Mouse (Mus musculus) kidney, postnatal 0 days (tissue): ENCODE measurements around the gene Ttll1. TPM values are rescaled to one million over a fixed set of nuclear protein-coding genes. Genes with fewer than 3 reads are reported as not detected.
A peak's percentile ranks its signal among the peaks of the same experiment; 100 is the strongest.

Experiments
- ATAC-seq: fragments of 200-750 bp; cut with Nextera tagmentation; replicated peaks from 2 replicates; pipeline ENCODE4 v1.8.0; 2017; ENCODE audit warnings: low read depth, moderate number of reproducible peaks, moderate TSS enrichment, moderate library complexity; ENCODE audit not compliant: low FRiP score
- DNase-seq: peaks from one replicate; pipeline ENCODE4 v3.0.0-alpha.2; 2016; ENCODE audit warnings: low spot score
- H3K27ac ChIP-seq: fragments of 300-500 bp; sonication (generic); 2 replicates; pipeline ENCODE4 v1.5.1; 2014; ENCODE audit warnings: mild to moderate bottlenecking
- H3K27me3 ChIP-seq: fragments of 300-500 bp; sonication (generic); 2 replicates; pipeline ENCODE4 v1.6.1; 2014; ENCODE audit warnings: low read length, mixed read lengths; ENCODE audit not compliant: insufficient read depth
- H3K36me3 ChIP-seq: fragments of 300-500 bp; sonication (generic); 2 replicates; pipeline ENCODE4 v1.6.1; 2014; ENCODE audit warnings: low read length, mixed read lengths; ENCODE audit not compliant: insufficient read depth
- H3K4me1 ChIP-seq: fragments of 300-500 bp; sonication (generic); replicated peaks from 2 replicates; pipeline ENCODE4 v1.6.1; 2014; ENCODE audit warnings: antibody characterized with exemption, low read length, mixed read lengths; ENCODE audit not compliant: insufficient read depth
- H3K4me2 ChIP-seq: fragments of 300-500 bp; sonication (generic); 2 replicates; pipeline ENCODE4 v1.6.1; 2014; ENCODE audit warnings: mild to moderate bottlenecking, low read length, moderate library complexity, mixed read lengths
- H3K4me3 ChIP-seq: fragments of 300-500 bp; sonication (generic); replicated peaks from 2 replicates; pipeline ENCODE4 v1.5.1; 2014; ENCODE audit warnings: low read depth, low read length
- H3K9ac ChIP-seq: fragments of 300-500 bp; sonication (generic); 2 replicates; pipeline ENCODE4 v1.6.1; 2014; ENCODE audit warnings: low read depth, low read length
- H3K9me3 ChIP-seq: fragments of 300-500 bp; sonication (generic); replicated peaks from 2 replicates; pipeline ENCODE4 v1.6.1; 2016; ENCODE audit warnings: low read length, inconsistent platforms, mixed read lengths
- CTCF ChIP-seq: IDR thresholded peaks from 2 replicates; pipeline ENCODE4 v1.5.1; 2016; ENCODE audit warnings: antibody characterized with exemption, low read depth, mild to moderate bottlenecking, moderate library complexity
- WGBS: fragments of 180-500 bp; shearing (Covaris S2); extraction: QIAGEN DNeasy Blood & Tissue Kit; methylation state at CpG from one replicate; pipeline ENCODE4 v1.1.7; 2014; 5-methylcytosine and 5-hydroxymethylcytosine counted together
- polyA plus RNA-seq: library from polyadenylated mRNA; unstranded; fragments of >200 nt; fragmentation: Nextera tagmentation; extraction: Ambion mirVana; gene quantifications from 2 replicates; pipeline ENCODE4 v1.2.1, GENCODE M21; 2015

The Ttll1 gene
- polyA plus RNA-seq, 1 experiment from 2014 or later = 16.6 TPM

GRCm38 (mm10) chr15:83526424-83527091, 15.9 kb upstream of the Ttll1 start, which contains the start of gene Bik:
Bik (plus strand) TSS chr15:83526862.
- H3K36me3 ChIP-seq = no peaks in the 10 kb centered on the region
- DNase-seq (peak; percentile 65), ATAC-seq (no peak)
- peak within 1 kb of the TSS; percentile 51 for H3K4me3 ChIP-seq
- H3K27me3 ChIP-seq = no peaks in the 10 kb centered on the region
- under 1% methylated on average over 45 of the region's 45 CpGs for WGBS
- no peak for TF ChIP-seq CTCF
- H3K9ac ChIP-seq = peak within 1 kb of the TSS; percentile 56
- H3K4me1 ChIP-seq = peaks cover 21% of the 10 kb centered on the region; the same call in 1 of the 2 replicates
- H3K9me3 ChIP-seq = no peaks in the 10 kb centered on the region
- peak within 1 kb of the TSS; percentile 93 for H3K4me2 ChIP-seq
- no peak within 1 kb of the TSS for H3K27ac ChIP-seq

GRCm38 (mm10) chr15:83524333-83524729, 13.6 kb upstream of the Ttll1 start:
- 87% methylated on average over 3 of the region's 3 CpGs for WGBS

GRCm38 (mm10) chr15:83523638-83524332, 13.1 kb upstream of the Ttll1 start:
- H3K4me2 ChIP-seq = no peak overlapping the region
- no peaks in the 10 kb centered on the region for H3K36me3 ChIP-seq
- H3K9me3 ChIP-seq = no peaks in the 10 kb centered on the region
- H3K9ac ChIP-seq = no peak overlapping the region
- ATAC-seq (no peak), DNase-seq (no peak)
- no peaks in the 10 kb centered on the region for H3K27me3 ChIP-seq
- 66% methylated on average over 14 of the region's 14 CpGs for WGBS
- no peak overlapping the region for H3K27ac ChIP-seq
- no peak for TF ChIP-seq CTCF
- H3K4me1 ChIP-seq = 0 out of 2 replicates have a peak, but pooled peaks cover 6% of the 10 kb centered on the region
- no peak overlapping the region for H3K4me3 ChIP-seq

More at GRCm38 (mm10) chr15:83524333-83524729, 13.6 kb upstream of the Ttll1 start:
- ATAC-seq (no peak), DNase-seq (no peak)
- Histone ChIP-seq H3K9me3 (no peaks in the 10 kb centered on the region), H3K9ac (no peak overlapping the region), H3K27ac (no peak overlapping the region), H3K4me1 (0 out of 2 replicates have a peak, but pooled peaks cover 6% of the 10 kb centered on the region), H3K27me3 (no peaks in the 10 kb centered on the region), H3K4me2 (no peak overlapping the region), H3K36me3 (no peaks in the 10 kb centered on the region), H3K4me3 (no peak overlapping the region)
- no peak for TF ChIP-seq CTCF

GRCm38 (mm10) chr15:83523196-83523595, 12.5 kb upstream of the Ttll1 start:
- Histone ChIP-seq H3K36me3 (no peaks in the 10 kb centered on the region), H3K27me3 (no peaks in the 10 kb centered on the region), H3K4me2 (no peak overlapping the region), H3K4me3 (no peak overlapping the region), H3K4me1 (0 out of 2 replicates have a peak, but pooled peaks cover 10% of the 10 kb centered on the region), H3K9ac (no peak overlapping the region), H3K9me3 (no peaks in the 10 kb centered on the region), H3K27ac (no peak overlapping the region)
- WGBS = 45% methylated on average over 7 of the region's 7 CpGs
- DNase-seq (no peak), ATAC-seq (no peak)
- TF ChIP-seq CTCF = no peak

GRCm38 (mm10) chr15:83520861-83521382, 10.2 kb upstream of the Ttll1 start:
- Histone ChIP-seq H3K36me3 (no peaks in the 10 kb centered on the region), H3K9me3 (no peaks in the 10 kb centered on the region), H3K27ac (no peak overlapping the region), H3K9ac (no peak overlapping the region), H3K4me3 (no peak overlapping the region), H3K4me2 (no peak overlapping the region), H3K4me1 (0 out of 2 replicates have a peak, but pooled peaks cover 7% of the 10 kb centered on the region), H3K27me3 (no peaks in the 10 kb centered on the region)
- no peak for TF ChIP-seq CTCF
- DNase-seq (no peak), ATAC-seq (no peak)
- 89% methylated on average over 6 of the region's 6 CpGs for WGBS
